Mouse (Mus musculus) embryonic fibroblast, embryonic 13.5 days (primary cell): ENCODE measurements around the gene Chaf1a.

Experiments used
- CTCF ChIP-seq: IDR thresholded peaks from 2 replicates; pipeline ENCODE4 v1.5.1; 2011; ENCODE audit warnings: mild to moderate bottlenecking, control low read depth, low read length, moderate library complexity, borderline replicate concordance; ENCODE audit not compliant: insufficient read depth
- POLR2A ChIP-seq: IDR thresholded peaks from 2 replicates; pipeline ENCODE4 v1.6.1; 2011; ENCODE audit warnings: low read depth, mild to moderate bottlenecking, control low read depth, low read length, moderate library complexity

DNA sequence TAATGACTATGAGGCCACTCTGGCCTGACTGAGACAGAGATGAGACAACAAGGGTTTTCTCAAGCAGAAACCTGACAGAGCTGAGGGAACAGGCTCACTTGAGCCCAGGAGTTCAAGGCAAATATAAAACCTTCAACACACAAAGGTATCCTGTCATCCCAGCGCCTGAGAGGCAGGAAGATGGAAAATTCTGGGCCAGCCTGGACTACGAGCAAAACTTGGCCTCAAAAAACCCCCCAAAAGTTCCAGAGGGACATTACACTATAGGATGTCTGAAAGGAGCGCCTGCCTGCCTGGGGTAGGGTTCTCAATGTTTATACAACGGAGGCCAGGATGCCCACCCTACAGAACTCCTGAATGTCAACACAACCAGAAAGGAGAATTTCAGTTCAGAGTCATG is 5.0 kb upstream of the Chaf1a start:
- TF ChIP-seq POLR2A (no peak), CTCF (no peak)
